Mouse (Mus musculus): ENCODE results near the gene Slc44a5.

DNA sequence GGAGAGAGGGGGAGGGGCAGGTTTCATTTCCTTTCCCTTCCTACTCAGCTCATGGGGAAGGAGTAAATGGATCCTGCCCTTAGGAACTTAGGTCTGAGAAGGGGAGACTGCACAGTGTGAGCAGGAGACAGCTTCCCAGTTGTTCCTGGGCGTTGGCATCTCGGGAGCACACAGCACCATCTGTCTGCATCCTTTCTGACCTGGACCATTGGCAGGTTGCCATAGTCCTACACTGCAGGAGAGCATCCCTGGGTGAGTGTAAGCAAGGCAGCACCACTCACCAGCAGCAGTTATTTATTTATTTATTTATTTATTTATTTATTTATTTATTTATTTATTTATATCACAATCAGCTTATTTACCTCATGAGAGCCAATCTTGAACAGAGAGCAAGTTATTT is 12.4 kb upstream of the Slc44a5 start:
- TF ChIP-seq CTCF (IDR thresholded peaks at IDR 0.05; ENCODE audit: extremely low read depth, insufficient read depth, insufficient read length, insufficient replicate concordance) (no peak), POLR2A (IDR thresholded peaks at IDR 0.05; ENCODE audit: low read depth, low read length) (no peak)

All from spleen, adult 2 months (tissue).